Mouse (Mus musculus) C2C12 (cell line): ENCODE measurements around the gene Cacna1a.

ENCODE experiments used
- CEBPB ChIP-seq: IDR thresholded peaks from one replicate; pipeline ENCODE4 v1.6.1; 2011; ENCODE audit warnings: low read depth, mild to moderate bottlenecking, control low read depth, moderate library complexity
- CTCF ChIP-seq: IDR thresholded peaks from one replicate; pipeline ENCODE4 v1.5.1; 2011; ENCODE audit not compliant: control insufficient read depth, insufficient read depth, insufficient read length
- MAX ChIP-seq: IDR thresholded peaks from one replicate; pipeline ENCODE4 v1.6.1; 2011; ENCODE audit warnings: mild to moderate bottlenecking, control low read depth
- USF1 ChIP-seq: IDR thresholded peaks from one replicate; pipeline ENCODE4 v1.6.1; 2011; ENCODE audit warnings: low read depth, mild to moderate bottlenecking, control low read depth, moderate library complexity

DNA sequence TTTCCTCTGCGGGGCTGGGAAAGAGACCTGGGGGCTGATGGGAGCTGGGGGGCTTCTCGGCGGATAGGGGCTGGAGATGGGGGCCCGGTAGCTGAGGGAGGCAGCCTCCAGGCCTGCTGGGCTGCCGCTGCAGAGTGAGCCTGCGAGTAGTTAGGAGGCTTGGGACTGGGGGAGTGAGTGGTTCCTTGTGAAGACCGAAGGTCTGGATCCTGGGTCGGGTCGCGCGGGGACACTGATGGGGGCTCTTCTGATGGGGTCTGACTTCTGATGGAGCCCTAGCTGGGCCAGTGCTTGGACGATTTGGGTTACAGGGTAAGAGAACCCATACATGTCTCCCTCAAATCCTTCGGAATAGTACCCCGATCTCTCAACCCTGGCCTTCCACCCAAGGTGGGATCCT, 27.8 kb downstream of the Cacna1a start:
- no peak for TF ChIP-seq CTCF
- TF ChIP-seq CEBPB: no peak
- TF ChIP-seq MAX: no peak
- TF ChIP-seq USF1: no peak
